Mouse (Mus musculus) heart, embryonic 16.5 days (tissue): ENCODE results near the gene Ttf2. TPM values are rescaled to one million over a fixed set of nuclear protein-coding genes. Genes with fewer than 3 reads are reported as not detected.

ENCODE experiments used
- ATAC-seq: fragments of 200-750 bp; cut with Nextera tagmentation; replicated peaks from 2 replicates; pipeline ENCODE4 v1.8.0; 2017; ENCODE audit warnings: moderate number of reproducible peaks; ENCODE audit not compliant: insufficient read depth, low FRiP score; ENCODE audit errors: extremely low read depth
- H3K27ac ChIP-seq: fragments of 300-500 bp; sonication (generic); 2 replicates; pipeline ENCODE4 v1.5.1; 2014; ENCODE audit warnings: mild to moderate bottlenecking, low read length, control low read depth, moderate library complexity
- H3K27me3 ChIP-seq: fragments of 300-500 bp; sonication (generic); 2 replicates; pipeline ENCODE4 v1.6.1; 2014; ENCODE audit warnings: low read length, mixed read lengths; ENCODE audit not compliant: control insufficient read depth, insufficient read depth
- H3K36me3 ChIP-seq: fragments of 300-500 bp; sonication (generic); 2 replicates; pipeline ENCODE4 v1.6.1; 2014; ENCODE audit not compliant: control insufficient read depth, insufficient read depth
- H3K4me1 ChIP-seq: fragments of 300-500 bp; sonication (generic); 2 replicates; pipeline ENCODE4 v1.6.1; 2014; ENCODE audit warnings: low read length, mixed read lengths; ENCODE audit not compliant: control insufficient read depth, insufficient read depth
- H3K4me2 ChIP-seq: fragments of 300-500 bp; sonication (generic); 2 replicates; pipeline ENCODE4 v1.6.1; 2014; ENCODE audit warnings: low read depth, mild to moderate bottlenecking, control low read depth, low read length
- H3K4me3 ChIP-seq: fragments of 300-500 bp; sonication (generic); 2 replicates; pipeline ENCODE4 v1.5.1; 2014; ENCODE audit warnings: mild to moderate bottlenecking, control low read depth, low read length
- H3K9ac ChIP-seq: fragments of 300-500 bp; sonication (generic); 2 replicates; pipeline ENCODE4 v1.6.1; 2014; ENCODE audit warnings: low read length, control low read depth
- H3K9me3 ChIP-seq: fragments of 300-500 bp; sonication (generic); replicated peaks from 2 replicates; pipeline ENCODE4 v1.6.1; 2016; ENCODE audit warnings: low read length; ENCODE audit not compliant: control insufficient read depth
- WGBS: fragments of 180-500 bp; shearing (Covaris S2); extraction: QIAGEN DNeasy Blood & Tissue Kit; methylation state at CpG from one replicate; pipeline ENCODE4 v1.1.7; 2014; 5-methylcytosine and 5-hydroxymethylcytosine counted together
- polyA plus RNA-seq: library from polyadenylated mRNA; unstranded; fragments of >200 nt; fragmentation: Nextera tagmentation; extraction: Ambion mirVana; gene quantifications from 2 replicates; pipeline ENCODE4 v1.2.1, GENCODE M21; 2015

The Ttf2 gene
- polyA plus RNA-seq, 1 experiment from 2014 or later: 10.4 TPM

- H3K9me3 ChIP-seq: no peaks in the 10 kb centered on the region
- peak overlapping the region; percentile 18; the same call in 1 of the 2 replicates for H3K4me3 ChIP-seq
- H3K27me3 ChIP-seq: no peaks in the 10 kb centered on the region
- 39% methylated on average over 15 of the region's 15 CpGs for WGBS
- peak overlapping the region; percentile 53; the same call in 1 of the 2 replicates for H3K27ac ChIP-seq
- no peak overlapping the region; the same call in 1 of the 2 replicates for H3K9ac ChIP-seq
- peaks cover 29% of the 10 kb centered on the region for H3K4me1 ChIP-seq
- H3K36me3 ChIP-seq: no peaks in the 10 kb centered on the region
- H3K4me2 ChIP-seq: peak overlapping the region; percentile 21; the same call in 1 of the 2 replicates
- 0 out of 2 replicates have a peak, but pooled peaks have one; percentile 15 for ATAC-seq
Observed at GRCm38 (mm10) chr3:100993718-100994117, 24.3 kb upstream of the Ttf2 start.

DNA sequence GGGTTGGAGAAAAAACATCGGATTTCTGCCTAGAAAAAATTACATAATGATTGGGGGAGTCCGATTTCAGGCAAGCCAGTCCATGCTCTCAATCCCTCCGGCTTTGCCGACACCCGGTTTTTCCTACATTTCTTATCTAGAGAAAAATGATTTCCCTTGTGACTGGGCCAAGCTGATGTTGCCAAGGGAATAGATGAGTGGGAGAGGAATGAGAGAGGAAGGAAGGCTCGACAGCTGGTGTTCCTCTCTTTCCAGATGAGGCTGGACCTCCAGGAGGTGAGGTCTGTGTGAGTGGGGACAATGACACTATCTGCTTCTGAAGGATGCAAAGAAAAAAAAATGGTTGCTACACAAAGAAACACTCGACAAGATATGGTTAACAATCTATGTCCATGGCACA lies 23.7 kb upstream of the Ttf2 start:
- no peak overlapping the region for H3K27ac ChIP-seq

DNA sequence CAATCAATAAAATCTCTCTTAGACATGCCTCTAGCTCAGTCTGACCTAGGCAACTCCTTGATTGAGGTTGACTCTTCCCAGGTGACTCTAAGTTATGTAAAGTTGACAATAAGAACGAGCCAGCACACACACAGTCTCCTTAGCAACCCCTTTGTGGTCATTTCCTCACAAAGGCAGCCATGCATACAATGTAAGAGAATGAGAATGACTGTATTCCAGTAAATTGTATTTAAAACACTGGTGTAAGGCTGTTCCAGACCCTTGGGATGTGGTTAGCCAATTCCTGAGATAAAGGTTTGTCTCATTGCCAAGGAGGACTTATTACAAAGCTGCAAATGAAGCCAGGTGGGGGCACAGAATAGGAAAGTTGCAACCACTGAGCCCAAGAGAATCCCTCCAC lies 20.8 kb upstream of the Ttf2 start:
- Histone ChIP-seq H3K9me3 (no peaks in the 10 kb centered on the region), H3K27ac (no peak overlapping the region), H3K36me3 (no peaks in the 10 kb centered on the region), H3K4me1 (peaks cover 15% of the 10 kb centered on the region), H3K27me3 (no peaks in the 10 kb centered on the region), H3K4me2 (no peak overlapping the region), H3K4me3 (no peak overlapping the region), H3K9ac (no peak overlapping the region)
- no peak for ATAC-seq
- whole genome bisulfite sequencing: 61% methylated on average over 1 of the region's 1 CpGs

More for the DNA sequence above, 23.7 kb upstream of the Ttf2 start:
- H3K36me3 ChIP-seq: no peaks in the 10 kb centered on the region
- no peaks in the 10 kb centered on the region for H3K9me3 ChIP-seq
- no peak overlapping the region for H3K4me3 ChIP-seq
- H3K27me3 ChIP-seq: no peaks in the 10 kb centered on the region
- H3K4me1 ChIP-seq: peaks cover 24% of the 10 kb centered on the region
- WGBS: 65% methylated on average over 7 of the region's 7 CpGs
- H3K4me2 ChIP-seq: no peak overlapping the region
- no peak for ATAC-seq
- no peak overlapping the region for H3K9ac ChIP-seq

- Histone ChIP-seq H3K4me1 (peaks cover 17% of the 10 kb centered on the region), H3K27ac (no peak overlapping the region), H3K36me3 (no peaks in the 10 kb centered on the region), H3K4me3 (no peak overlapping the region), H3K9ac (no peak overlapping the region), H3K9me3 (no peaks in the 10 kb centered on the region), H3K27me3 (no peaks in the 10 kb centered on the region), H3K4me2 (no peak overlapping the region)
- no peak for ATAC-seq
- 64% methylated on average over 12 of the region's 12 CpGs for WGBS
Observed at GRCm38 (mm10) chr3:100989417-100989816, 20.0 kb upstream of the Ttf2 start.

- Histone ChIP-seq H3K9me3 (no peaks in the 10 kb centered on the region), H3K4me1 (no peaks in the 10 kb centered on the region), H3K4me2 (no peak overlapping the region), H3K27ac (no peak overlapping the region), H3K36me3 (no peaks in the 10 kb centered on the region), H3K9ac (no peak overlapping the region), H3K27me3 (no peaks in the 10 kb centered on the region; the same call in none of the 2 replicates), H3K4me3 (no peak overlapping the region)
- WGBS: 64% methylated on average over 8 of the region's 8 CpGs
- ATAC-seq: no peak
Observed at GRCm38 (mm10) chr3:100979290-100979689, 9.8 kb upstream of the Ttf2 start.

DNA sequence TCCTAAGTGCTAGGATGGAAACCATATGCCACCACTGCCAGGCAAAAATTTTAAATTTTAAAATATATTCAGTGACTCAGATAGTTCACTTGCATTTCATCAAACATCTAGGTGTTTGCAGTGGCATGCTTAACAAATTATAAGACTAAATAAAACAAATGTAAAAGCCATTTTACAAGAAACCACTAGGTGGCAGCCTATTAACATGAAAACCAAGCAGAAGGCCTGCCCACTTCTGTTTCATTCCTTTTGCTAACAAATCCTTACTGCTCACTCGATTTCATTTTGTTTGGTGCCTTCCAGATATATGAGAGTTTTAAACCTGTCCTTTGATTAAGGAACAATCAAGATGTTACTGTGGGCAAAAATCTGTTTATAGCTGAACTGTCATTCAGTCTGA lies 4.4 kb upstream of the Ttf2 start:
- Histone ChIP-seq H3K27ac (no peak overlapping the region), H3K9me3 (no peaks in the 10 kb centered on the region), H3K36me3 (no peaks in the 10 kb centered on the region), H3K4me2 (no peak overlapping the region), H3K4me3 (no peak overlapping the region), H3K4me1 (peaks cover 4% of the 10 kb centered on the region; the same call in 1 of the 2 replicates), H3K27me3 (no peaks in the 10 kb centered on the region; the same call in 1 of the 2 replicates), H3K9ac (no peak overlapping the region)
- 2% methylated on average over 1 of the region's 1 CpGs for WGBS
- no peak for ATAC-seq

DNA sequence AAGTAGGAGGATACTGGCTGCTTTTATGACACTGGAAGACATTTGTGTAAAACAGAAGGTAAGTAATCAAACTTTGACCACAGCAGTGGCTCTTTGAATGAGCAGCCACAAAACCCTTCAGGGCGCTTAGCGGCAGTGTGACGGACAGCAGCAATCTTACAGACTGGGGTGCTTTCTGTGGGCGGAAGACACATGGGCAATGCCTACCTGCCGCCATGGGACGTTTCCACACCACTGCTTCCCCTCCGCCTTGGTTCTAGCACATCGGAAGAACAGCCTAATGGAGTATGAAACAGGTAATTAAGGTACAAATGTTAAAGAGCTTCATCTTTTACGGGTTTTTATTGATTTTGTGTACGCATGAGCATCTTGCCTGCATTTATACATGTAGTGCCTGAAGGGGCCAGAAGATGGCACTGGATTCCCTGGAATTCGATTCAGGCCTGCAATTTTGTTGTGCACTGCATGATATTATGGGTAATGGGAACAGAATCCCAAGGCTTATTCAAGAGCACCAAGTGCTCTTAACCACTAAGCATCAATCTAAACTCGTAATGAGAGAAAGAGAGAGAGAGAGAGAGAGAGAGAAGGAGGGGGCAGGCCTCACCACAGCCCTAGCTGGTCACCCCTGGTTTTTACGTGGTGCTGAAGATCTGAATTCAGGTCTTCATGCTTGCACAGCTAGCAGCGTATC lies 5.5 kb downstream of the Ttf2 start:
- Histone ChIP-seq H3K27me3 (no peaks in the 10 kb centered on the region), H3K36me3 (peaks cover 18% of the 10 kb centered on the region), H3K9ac (no peak overlapping the region), H3K9me3 (no peaks in the 10 kb centered on the region), H3K4me1 (peaks cover 21% of the 10 kb centered on the region), H3K4me2 (no peak overlapping the region), H3K4me3 (no peak overlapping the region), H3K27ac (no peak overlapping the region)
- no peak for ATAC-seq
- 81% methylated on average over 14 of the region's 14 CpGs for WGBS

DNA sequence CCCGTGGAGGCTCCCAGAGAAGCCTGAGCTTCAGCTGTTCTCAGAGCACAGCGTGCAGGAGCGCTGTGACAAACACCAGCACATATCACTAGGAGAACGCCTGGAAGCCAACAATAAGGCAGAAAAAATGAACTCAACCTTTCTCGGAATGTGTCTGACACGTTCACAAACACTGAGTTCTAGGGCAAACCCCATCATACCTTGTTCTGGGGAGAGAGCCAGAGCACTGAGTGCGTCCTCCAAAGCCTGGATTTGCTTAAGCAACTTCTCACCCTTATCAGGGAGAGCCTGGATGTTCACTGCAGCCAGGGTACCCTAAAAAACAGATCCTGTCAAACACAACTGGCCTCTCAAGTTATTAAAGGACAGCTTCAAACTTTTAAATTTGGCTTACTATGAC lies 8.0 kb downstream of the Ttf2 start:
- Histone ChIP-seq H3K9ac (no peak overlapping the region), H3K27me3 (no peaks in the 10 kb centered on the region), H3K27ac (peak overlapping the region; percentile 76), H3K9me3 (no peaks in the 10 kb centered on the region), H3K36me3 (peaks cover 32% of the 10 kb centered on the region), H3K4me1 (peaks cover 17% of the 10 kb centered on the region), H3K4me3 (no peak overlapping the region), H3K4me2 (no peak overlapping the region)
- 58% methylated on average over 7 of the region's 7 CpGs for WGBS
- no peak for ATAC-seq

DNA sequence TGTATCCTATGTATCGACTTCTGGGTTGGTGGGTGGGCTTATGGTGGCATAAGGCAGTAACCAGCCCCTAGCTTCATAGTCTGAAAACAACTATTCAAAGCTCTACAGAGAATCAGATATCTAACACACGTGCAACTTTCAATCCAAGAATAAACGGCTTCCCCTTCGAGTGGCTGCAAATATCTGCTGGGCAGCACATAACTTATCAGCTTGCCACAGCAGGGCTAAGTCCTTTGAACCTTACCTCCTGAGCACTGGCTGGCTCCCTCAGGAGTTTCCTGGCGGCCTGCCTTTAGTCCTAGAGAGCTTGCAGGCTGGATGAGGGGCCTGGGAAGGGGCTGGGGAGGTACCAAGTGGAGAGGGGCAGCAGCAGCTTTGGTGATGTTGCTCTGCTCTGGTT lies 8.5 kb downstream of the Ttf2 start:
- Histone ChIP-seq H3K27ac (peak overlapping the region; percentile 76), H3K9me3 (no peaks in the 10 kb centered on the region), H3K9ac (no peak overlapping the region), H3K27me3 (no peaks in the 10 kb centered on the region), H3K4me3 (no peak overlapping the region), H3K4me2 (no peak overlapping the region), H3K4me1 (peaks cover 17% of the 10 kb centered on the region), H3K36me3 (peaks cover 32% of the 10 kb centered on the region)
- ATAC-seq: peak; percentile 67
- 42% methylated on average over 5 of the region's 5 CpGs for WGBS
